Mouse (Mus musculus) layer of hippocampus, postnatal 36 days (tissue): ENCODE measurements around the gene Usp48. TPM values are rescaled to one million over a fixed set of nuclear protein-coding genes. Genes with fewer than 3 reads are reported as not detected.

ENCODE experiments used
- DNase-seq, 2 experiments: peaks; one replicate each; pipeline ENCODE4 v3.0.0; 2022
- total RNA-seq, 2 experiments: library from RNA; stranded (reverse); gene quantifications; 2 replicates each; pipeline ENCODE4 v1.2.3; 2021

The Usp48 gene
- total RNA-seq, 2 experiments from 2014 or later = 128 to 141 TPM

- no peak for DNase-seq
These were observed 16.1 kb downstream of the Usp48 start for GRCm38 (mm10) chr4:137609702-137610101.

DNA sequence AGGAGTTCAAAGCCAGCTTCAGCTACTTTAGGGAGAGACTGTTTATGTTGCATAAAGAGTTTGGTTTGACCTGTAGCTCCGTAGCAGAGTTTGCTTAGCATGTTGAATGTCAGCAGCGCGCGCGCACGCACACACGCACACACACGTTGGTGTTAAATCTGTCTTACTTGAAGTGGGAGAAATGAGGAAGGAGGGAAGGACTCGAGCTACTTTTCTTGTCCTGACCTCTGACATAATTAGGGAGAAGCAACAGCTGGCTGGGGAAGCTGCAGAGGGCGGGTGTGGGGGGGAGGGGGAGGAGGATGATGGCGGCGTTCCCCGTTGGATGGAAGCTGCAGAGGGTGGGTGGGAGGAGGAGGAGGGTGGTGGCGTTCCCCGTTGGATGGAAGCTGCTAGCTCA is 16.7 kb downstream of the Usp48 start:
- DNase-seq = no peak

DNA sequence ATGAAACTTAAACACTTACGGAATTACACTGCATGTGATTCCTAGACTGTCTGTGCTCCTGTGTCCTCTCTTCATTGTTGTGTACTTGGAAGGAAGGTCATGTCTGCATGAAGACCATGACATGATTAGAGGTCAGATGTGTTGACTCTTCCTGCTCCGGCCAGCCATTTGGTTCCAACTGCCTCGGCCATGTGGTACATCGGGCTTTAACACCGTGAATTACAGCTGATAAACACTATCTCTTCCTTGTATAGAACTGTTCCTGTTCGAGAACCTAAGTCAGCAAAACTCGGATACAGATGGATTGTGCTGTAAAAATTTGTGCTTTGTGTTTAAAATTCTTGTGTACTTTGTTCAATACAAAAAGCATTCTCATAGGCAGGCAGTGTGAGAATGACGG is 29.3 kb downstream of the Usp48 start:
- DNase-seq = no peak

DNA sequence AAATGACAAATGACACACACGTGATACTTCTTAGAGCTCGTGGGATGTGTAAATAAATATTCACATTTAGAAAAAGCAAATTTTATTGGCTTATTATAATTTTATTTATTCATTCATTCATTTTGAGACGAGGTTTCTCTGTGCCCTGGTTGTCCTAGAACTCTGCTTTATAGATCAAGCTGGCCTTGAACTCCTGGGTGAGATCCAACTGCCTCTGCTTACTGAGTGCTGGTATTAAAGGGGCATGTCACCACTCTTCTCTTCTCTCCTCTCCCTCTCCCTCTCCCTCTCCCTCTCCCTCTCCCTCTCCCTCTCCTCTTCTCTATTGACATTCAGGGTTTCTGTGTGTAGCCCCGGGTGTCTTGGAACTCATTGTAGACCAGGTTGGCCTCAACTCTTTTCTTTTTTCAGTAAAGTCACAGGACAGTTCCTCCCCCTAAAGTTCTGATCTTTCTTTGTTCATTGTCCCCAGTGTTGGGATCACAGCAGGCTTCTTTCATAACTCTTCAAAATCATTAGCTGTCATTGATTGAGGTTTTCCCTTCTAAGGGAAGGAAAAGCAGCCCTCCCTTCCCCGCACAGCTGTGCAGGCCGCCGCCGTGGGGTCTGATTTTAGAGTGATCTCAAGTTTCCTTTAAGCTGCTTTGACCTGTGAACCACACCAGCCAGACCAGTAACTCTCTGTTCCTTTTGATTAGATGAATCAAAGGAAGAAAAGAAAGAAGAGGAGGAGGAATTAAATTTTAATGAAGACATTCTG is 34.1 kb downstream of the Usp48 start:
- no peak for DNase-seq

GRCm38 (mm10) chr4:137628400-137628799 is 34.8 kb downstream of the Usp48 start:
- DNase-seq = no peak

DNA sequence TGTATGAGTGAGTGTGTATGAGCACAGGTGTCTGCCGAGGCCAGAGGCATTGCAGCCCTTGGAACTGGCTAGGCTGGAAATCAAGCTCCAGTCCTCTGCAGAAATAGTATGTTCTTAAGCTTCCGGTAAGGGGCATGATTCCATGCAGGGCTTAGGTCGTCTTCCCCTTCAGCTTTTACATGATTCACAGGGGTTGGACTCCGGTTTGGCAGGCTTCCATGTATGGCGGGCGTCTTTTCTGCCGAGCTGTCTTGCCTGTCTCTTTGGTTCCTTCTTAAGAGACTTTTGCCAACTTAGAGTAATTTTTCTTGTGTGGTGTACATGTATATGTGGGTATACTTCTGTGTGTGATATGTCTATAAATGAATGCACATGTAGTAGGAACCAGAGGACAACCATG is 35.8 kb downstream of the Usp48 start:
- DNase-seq = no peak

DNA sequence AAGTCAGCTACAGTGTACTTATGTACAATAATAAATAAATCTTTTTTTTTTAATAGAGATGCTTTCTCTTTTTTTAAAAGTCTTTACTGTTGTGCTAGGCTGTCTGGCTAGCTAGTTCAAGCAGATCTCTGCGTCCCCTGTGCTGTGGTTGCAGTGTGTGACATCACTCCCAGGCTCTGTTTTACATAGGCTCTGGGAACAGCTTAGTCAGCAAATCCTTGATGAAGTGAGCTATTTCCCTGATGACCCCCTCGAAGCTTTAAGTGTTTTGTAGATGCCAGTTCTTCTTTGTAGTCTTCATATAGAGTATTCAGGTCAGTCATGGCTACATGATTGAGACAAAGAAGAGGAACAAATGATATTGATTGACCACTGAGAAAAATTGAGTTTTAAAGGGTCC is 36.6 kb downstream of the Usp48 start:
- DNase-seq = no peak

DNA sequence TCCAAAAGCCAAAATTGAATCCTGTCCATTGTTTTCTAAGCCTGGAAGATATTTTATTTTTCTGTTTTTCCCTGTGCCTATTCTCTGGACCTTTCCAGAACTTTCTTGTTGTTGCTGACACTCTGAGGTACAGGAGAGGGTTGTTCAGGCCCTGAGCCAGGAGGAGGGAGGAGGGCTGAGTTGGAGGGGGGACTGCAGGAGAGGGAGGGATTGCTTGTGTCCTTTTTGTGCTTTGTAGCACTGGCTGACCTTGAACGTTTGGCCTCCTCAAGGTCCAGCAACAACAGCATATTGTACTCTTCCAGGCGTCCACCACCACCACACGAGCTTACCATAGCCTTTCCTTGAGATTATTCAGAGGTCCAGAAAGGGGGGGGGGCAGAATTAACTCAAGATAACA is 38.0 kb downstream of the Usp48 start:
- no peak for DNase-seq

DNA sequence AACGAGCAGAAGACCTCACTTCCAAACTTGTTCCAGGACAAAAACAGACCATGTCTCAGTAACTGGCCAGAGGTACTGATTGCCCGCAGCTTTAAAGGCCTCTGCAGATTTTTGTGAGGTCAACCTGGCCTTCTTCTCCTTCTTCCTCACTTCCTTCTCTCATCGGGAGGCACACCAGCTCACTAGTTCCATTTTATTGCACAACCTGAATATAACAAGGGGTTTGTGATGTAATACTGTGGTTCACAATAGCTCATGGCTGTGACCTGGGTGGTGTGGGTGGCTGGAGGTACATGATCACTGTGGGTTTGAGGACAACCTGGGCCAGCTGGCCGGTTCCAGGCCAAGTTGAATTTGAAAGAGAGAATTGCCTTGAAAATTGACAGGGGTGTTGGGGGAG is 39.8 kb downstream of the Usp48 start:
- DNase-seq = no peak

GRCm38 (mm10) chr4:137636597-137636996 is 43.0 kb downstream of the Usp48 start:
- DNase-seq = no peak

GRCm38 (mm10) chr4:137641556-137641955 is 48.0 kb downstream of the Usp48 start:
- no peak for DNase-seq

DNA sequence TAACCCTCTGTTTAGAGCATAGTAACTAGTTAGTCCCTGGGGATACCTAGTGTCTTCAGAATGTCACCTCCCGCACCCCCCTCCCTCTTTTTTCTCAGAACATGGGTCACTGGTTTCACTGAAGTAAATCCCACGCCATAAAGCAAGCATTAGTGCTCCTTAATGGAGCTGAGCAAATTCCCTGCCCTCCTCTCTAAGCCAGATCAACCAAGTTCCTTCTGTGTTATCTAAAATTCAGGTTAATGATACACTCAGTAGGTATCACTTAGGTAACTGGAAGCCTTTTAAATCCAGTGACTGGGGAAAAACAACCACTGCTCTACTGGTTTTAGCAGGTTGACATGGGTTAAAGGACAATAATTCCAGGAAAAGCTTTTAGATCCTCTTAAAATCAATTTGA is 48.5 kb downstream of the Usp48 start:
- DNase-seq = no peak

GRCm38 (mm10) chr4:137643459-137643858 is 49.9 kb downstream of the Usp48 start:
- DNase-seq = no peak

DNA sequence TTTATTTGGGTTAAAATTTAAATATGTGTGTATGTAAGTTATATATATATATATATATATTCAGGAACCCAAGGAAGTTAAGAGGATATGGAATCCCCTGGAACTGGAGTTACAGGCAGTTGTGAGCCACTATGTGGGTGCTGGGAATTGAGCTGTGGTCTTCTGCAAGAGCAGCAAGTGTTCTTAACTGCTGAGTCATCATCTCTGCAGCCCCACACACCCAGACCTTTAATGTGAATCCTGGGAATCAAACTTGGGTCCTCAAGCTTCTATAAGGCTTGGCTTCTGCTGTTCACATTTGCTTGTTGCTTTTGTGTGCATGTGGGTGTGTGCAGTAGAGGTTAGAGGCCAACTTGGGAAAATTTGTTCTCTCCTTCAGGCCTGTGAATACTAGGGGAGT is 52.7 kb downstream of the Usp48 start:
- DNase-seq = no peak

DNA sequence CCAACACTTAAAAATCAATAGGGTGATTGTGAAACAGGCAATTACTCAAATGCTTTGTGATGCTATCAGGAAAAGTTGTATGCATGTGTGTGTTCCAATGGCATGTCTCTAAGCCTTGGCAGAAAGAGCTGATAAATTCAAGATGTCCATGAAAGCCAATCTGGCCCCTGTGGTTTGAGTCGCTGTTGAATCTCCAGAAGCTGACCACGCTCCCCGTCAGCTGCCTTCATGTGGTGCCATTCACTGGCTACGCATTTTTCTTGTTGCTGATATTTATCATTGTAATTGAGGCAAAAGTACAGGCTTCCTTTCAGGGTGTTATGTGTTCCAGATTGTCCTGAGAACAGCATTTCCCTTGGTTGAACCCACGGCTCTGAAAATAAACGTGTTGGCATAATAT is 54.1 kb downstream of the Usp48 start:
- DNase-seq = no peak

DNA sequence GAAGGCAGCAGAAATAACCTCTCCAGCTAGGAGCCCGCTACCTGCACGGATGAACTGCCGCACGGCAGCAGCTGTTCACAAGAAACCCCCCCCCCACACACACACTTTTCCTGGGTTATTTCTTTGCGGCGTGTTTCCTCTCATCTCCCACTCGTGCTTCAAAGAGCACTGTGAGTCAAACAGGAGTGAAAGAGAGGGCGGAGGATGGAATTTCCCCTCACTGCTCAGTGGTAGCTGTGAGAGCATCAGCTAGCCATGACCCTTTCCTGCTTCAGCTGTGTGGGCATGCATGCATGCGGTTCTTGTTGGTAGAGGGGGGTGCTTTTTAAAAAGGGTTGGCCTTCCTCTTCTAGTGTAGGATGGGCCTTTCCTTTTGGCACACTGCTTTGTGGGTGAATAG is 54.7 kb downstream of the Usp48 start:
- DNase-seq = no peak

GRCm38 (mm10) chr4:137650912-137651311 is 57.4 kb downstream of the Usp48 start:
- no peak for DNase-seq

DNA sequence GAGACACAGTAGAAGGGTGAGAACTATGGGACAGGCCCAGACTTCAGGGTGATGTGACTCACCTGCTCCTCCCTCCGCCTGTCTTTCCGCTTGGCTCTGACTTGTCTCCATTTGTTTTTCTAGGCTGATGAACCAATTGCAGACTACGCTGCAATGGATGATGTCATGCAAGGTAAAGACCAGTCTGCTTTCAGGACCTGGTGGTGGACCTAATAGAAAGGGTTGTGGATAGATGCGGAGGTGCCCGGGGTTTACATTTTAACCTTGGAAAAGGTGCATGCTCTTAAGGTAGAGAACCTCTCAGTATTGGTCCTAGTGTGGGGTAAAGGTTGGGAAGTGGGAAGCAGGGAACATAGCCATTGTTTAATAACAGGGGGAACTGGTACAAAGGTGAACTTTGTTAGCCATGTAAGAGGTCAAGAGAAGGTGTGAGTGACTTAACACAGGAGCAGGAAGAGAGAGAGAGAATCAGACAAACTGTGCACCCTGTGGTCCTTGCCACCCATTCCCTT is 59.3 kb downstream of the Usp48 start:
- no peak for DNase-seq

GRCm38 (mm10) chr4:137655241-137656031 is 61.9 kb downstream of the Usp48 start:
- no peak for DNase-seq

- no peak for DNase-seq
These were observed 64.1 kb downstream of the Usp48 start for GRCm38 (mm10) chr4:137657674-137658073.

- DNase-seq = no peak
These were observed 66.0 kb downstream of the Usp48 start for GRCm38 (mm10) chr4:137659541-137659940.

GRCm38 (mm10) chr4:137660364-137661077 is 67.0 kb downstream of the Usp48 start:
- no peak for DNase-seq

DNA sequence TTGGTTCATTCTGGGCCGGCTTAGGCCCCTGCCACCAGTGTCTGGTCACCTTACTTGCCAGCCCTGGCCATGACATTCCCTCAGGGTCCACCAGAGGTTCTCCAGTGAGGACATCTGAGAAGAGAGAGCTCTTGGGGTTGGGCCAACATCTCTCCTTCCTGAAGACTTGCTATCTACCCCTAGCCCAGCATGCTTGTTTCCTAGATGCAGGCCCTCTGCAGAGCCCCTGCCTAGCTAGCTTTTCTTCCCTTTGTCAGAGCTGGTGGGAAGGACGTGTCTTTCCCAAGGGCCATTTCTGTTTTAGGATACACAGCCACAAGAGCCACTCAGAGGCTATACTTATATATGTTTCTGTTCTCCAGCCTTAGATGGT is 67.5 kb downstream of the Usp48 start:
- DNase-seq = no peak
